Mouse (Mus musculus) ES-E14 (cell line): ENCODE measurements around the gene Tlr5.

Experiments used
- CHD2 ChIP-seq: IDR thresholded peaks from 2 replicates; pipeline ENCODE4 v1.6.1; 2014; ENCODE audit warnings: mild to moderate bottlenecking, low read depth, low read length, inconsistent platforms
- MAFK ChIP-seq: IDR thresholded peaks from 2 replicates; pipeline ENCODE4 v1.6.1; 2014; ENCODE audit warnings: mild to moderate bottlenecking, low read depth, low read length, inconsistent platforms; ENCODE audit not compliant: insufficient read depth
- ZC3H11A ChIP-seq: IDR thresholded peaks from 2 replicates; pipeline ENCODE4 v1.6.1; 2012; ENCODE audit warnings: low read depth, mild to moderate bottlenecking, inconsistent platforms, low read length, borderline replicate concordance

- TF ChIP-seq ZC3H11A (no peak), CHD2 (no peak), MAFK (no peak)
Observed at GRCm38 (mm10) chr1:182986243-182986642, 31.7 kb downstream of the Tlr5 start.
